16 mouse cellular contexts compared by ENCODE assay signal in the genomic region with DNA sequence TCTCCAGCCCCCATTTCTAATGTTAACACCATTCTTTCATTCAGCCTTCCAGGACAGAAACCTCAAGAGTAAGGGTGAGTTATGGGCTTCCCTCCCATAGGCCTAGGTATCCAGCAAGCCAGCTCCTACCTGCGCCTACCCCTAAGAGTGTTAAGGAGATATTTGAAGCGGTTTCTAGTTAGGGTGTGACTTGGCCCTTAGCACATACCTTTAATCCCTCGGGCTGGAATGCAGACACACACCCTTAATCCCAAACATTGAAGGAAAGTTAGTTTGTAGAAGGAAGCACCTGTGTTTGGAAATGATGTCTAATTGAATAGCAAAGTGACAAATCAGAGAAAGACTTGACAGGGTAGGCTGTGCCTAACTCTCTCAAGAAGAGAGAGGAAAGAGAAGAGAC. TPM values are rescaled to one million over a fixed set of nuclear protein-coding genes. Genes with fewer than 3 reads are reported as not detected.
"Had no signal": no experiment of that assay in that cellular context is flagged by ENCODE, and none has a peak within 500 bp of the region (broad histone marks: within the 10 kb centered on the region; RNA-seq: fewer than 3 reads in every experiment).

No protein-coding gene starts in this region.

- H3K27me3 ChIP-seq: liver, embryonic 13.5 days; liver, embryonic 15.5 days; megakaryocyte, embryonic 14.5 days; midbrain, embryonic 13.5 days; midbrain, embryonic 15.5 days; neural tube, embryonic 12.5 days had no signal

- H3K4me2 ChIP-seq: liver, embryonic 11.5 days; lung, embryonic 14.5 days; midbrain, embryonic 11.5 days; midbrain, embryonic 13.5 days; midbrain, embryonic 15.5 days; neural tube, embryonic 12.5 days had no signal

- H3K9me3 ChIP-seq: liver, embryonic 13.5 days; liver, embryonic 15.5 days; megakaryocyte, embryonic 14.5 days; midbrain, embryonic 13.5 days; midbrain, embryonic 15.5 days; neural tube, embryonic 12.5 days had no signal

- DNase-seq: liver, embryonic 13.5 days; liver, postnatal 0 days; lung, embryonic 14.5 days; right cerebral cortex, postnatal 14 days; spleen, adult 18-20 months; thymus, adult 2 months; thymus, postnatal 25 days; thymus, postnatal 4 days had no signal

- H3K36me3 ChIP-seq: liver, embryonic 13.5 days; liver, embryonic 15.5 days; midbrain, embryonic 13.5 days; midbrain, embryonic 15.5 days; neural tube, embryonic 12.5 days had no signal

- ATAC-seq: liver, postnatal 0 days; midbrain, embryonic 13.5 days; midbrain, embryonic 15.5 days had no signal

- H3K4me1 ChIP-seq: midbrain, embryonic 15.5 days; neural tube, embryonic 12.5 days had no signal

- H3K4me3 ChIP-seq: liver, embryonic 13.5 days; liver, embryonic 15.5 days; megakaryocyte, embryonic 14.5 days; midbrain, embryonic 13.5 days; midbrain, embryonic 15.5 days; neural tube, embryonic 12.5 days had no signal

- H3K9ac ChIP-seq: liver, embryonic 15.5 days; liver, postnatal 0 days; lung, embryonic 14.5 days; midbrain, embryonic 13.5 days; midbrain, embryonic 15.5 days; neural tube, embryonic 12.5 days had no signal

- H3K27ac ChIP-seq: macrophage; midbrain, embryonic 13.5 days; midbrain, embryonic 15.5 days; neural tube, embryonic 12.5 days had no signal

RNA-seq across cellular contexts. Expression of a gene that starts 49.9 kb away (rescaled TPM):
- polyA plus RNA-seq: macrophage had no signal
